Mouse (Mus musculus) forebrain, embryonic 16.5 days (tissue): Measurements from ENCODE around the gene Med16. TPM values are rescaled to one million over a fixed set of nuclear protein-coding genes. Genes with fewer than 3 reads are reported as not detected.
"Not testable (repeated sequence)": the region's sequence is repeated elsewhere in the genome, so short reads cannot be mapped to it uniquely, and the experiment has no call there.

Experiments used
- ATAC-seq: fragments of 200-750 bp; cut with Nextera tagmentation; 2 replicates; pipeline ENCODE4 v1.8.0; 2017; ENCODE audit warnings: mild to moderate bottlenecking, moderate library complexity
- H3K27ac ChIP-seq: fragments of 300-500 bp; sonication (generic); 2 replicates; pipeline ENCODE4 v1.5.1; 2014; ENCODE audit warnings: low read length, control low read depth
- H3K27me3 ChIP-seq: fragments of 300-500 bp; sonication (generic); replicated peaks from 2 replicates; pipeline ENCODE4 v1.6.1; 2014; ENCODE audit warnings: low read length; ENCODE audit not compliant: control insufficient read depth, insufficient read depth
- H3K36me3 ChIP-seq: fragments of 300-500 bp; sonication (generic); 2 replicates; pipeline ENCODE4 v1.6.1; 2014; ENCODE audit not compliant: control insufficient read depth, insufficient read depth
- H3K4me1 ChIP-seq: fragments of 300-500 bp; sonication (generic); replicated peaks from 2 replicates; pipeline ENCODE4 v1.6.1; 2014; ENCODE audit warnings: low read length; ENCODE audit not compliant: control insufficient read depth, insufficient read depth
- H3K4me2 ChIP-seq: fragments of 300-500 bp; sonication (generic); 2 replicates; pipeline ENCODE4 v1.6.1; 2014; ENCODE audit warnings: mild to moderate bottlenecking, low read length, control low read depth
- H3K4me3 ChIP-seq: fragments of 300-500 bp; sonication (generic); replicated peaks from 2 replicates; pipeline ENCODE4 v1.5.1; 2014; ENCODE audit warnings: mild to moderate bottlenecking, low read length, control low read depth
- H3K9ac ChIP-seq: fragments of 300-500 bp; sonication (generic); replicated peaks from 2 replicates; pipeline ENCODE4 v1.6.1; 2014; ENCODE audit warnings: low read depth, low read length, control low read depth
- H3K9me3 ChIP-seq: fragments of 300-500 bp; sonication (generic); 2 replicates; pipeline ENCODE4 v1.6.1; 2016; ENCODE audit warnings: low read length; ENCODE audit not compliant: control insufficient read depth
- WGBS: fragments of 180-500 bp; shearing (Covaris S2); extraction: QIAGEN DNeasy Blood & Tissue Kit; methylation state at CpG from one replicate; pipeline ENCODE4 v1.1.7; 2014; 5-methylcytosine and 5-hydroxymethylcytosine counted together
- polyA plus RNA-seq: library from polyadenylated mRNA; unstranded; fragments of >200 nt; fragmentation: Nextera tagmentation; extraction: Ambion mirVana; gene quantifications from 2 replicates; pipeline ENCODE4 v1.2.1, GENCODE M21; 2015

Med16 gene
- polyA plus RNA-seq, 1 experiment from 2014 or later: 54.0 TPM

- Histone ChIP-seq H3K4me2 (no peak overlapping the region), H3K4me1 (peaks cover 13% of the 10 kb centered on the region), H3K9ac (no peak overlapping the region), H3K36me3 (peaks cover 13% of the 10 kb centered on the region), H3K27me3 (no peaks in the 10 kb centered on the region), H3K27ac (no peak overlapping the region), H3K4me3 (no peak overlapping the region), H3K9me3 (no peaks in the 10 kb centered on the region)
- 84% methylated on average over 13 of the region's 13 CpGs for WGBS
- ATAC-seq: no peak
Observed at GRCm38 (mm10) chr10:79896814-79897213, 11.9 kb downstream of the Med16 start.

GRCm38 (mm10) chr10:79896306-79896705 is 12.4 kb downstream of the Med16 start:
- Histone ChIP-seq H3K27me3 (no peaks in the 10 kb centered on the region), H3K4me2 (no peak overlapping the region), H3K27ac (no peak overlapping the region), H3K4me1 (peaks cover 10% of the 10 kb centered on the region), H3K4me3 (no peak overlapping the region), H3K36me3 (peaks cover 13% of the 10 kb centered on the region), H3K9me3 (no peaks in the 10 kb centered on the region), H3K9ac (no peak overlapping the region)
- WGBS: 91% methylated on average over 16 of the region's 16 CpGs
- ATAC-seq: no peak

- 44% methylated on average over 22 of the region's 22 CpGs for WGBS
- peak; percentile 69 for ATAC-seq
- H3K4me3 ChIP-seq, H3K4me2 ChIP-seq, H3K9me3 ChIP-seq, H3K27ac ChIP-seq, H3K4me1 ChIP-seq, H3K9ac ChIP-seq, H3K36me3 ChIP-seq, H3K27me3 ChIP-seq: not testable (repeated sequence)
Observed at GRCm38 (mm10) chr10:79892451-79893118, 16.1 kb downstream of the Med16 start.

GRCm38 (mm10) chr10:79890670-79891069 is 18.1 kb downstream of the Med16 start, which contains the start of gene Cfd:
TSS of gene Cfd (plus strand) at chr10:79890853.
- 35% methylated on average over 5 of the region's 5 CpGs for WGBS
- no peaks in the 10 kb centered on the region for H3K9me3 ChIP-seq
- H3K4me2 ChIP-seq: no peak within 1 kb of the TSS
- H3K9ac ChIP-seq: no peak within 1 kb of the TSS
- 0 out of 2 replicates have a peak, but pooled peaks cover 2% of the 10 kb centered on the region for H3K36me3 ChIP-seq
- no peak for ATAC-seq
- H3K27me3 ChIP-seq: no peaks in the 10 kb centered on the region
- no peak within 1 kb of the TSS for H3K27ac ChIP-seq
- H3K4me1 ChIP-seq: no peaks in the 10 kb centered on the region
- H3K4me3 ChIP-seq: no peak within 1 kb of the TSS

- H3K4me1 ChIP-seq: no peaks in the 10 kb centered on the region
- H3K36me3 ChIP-seq: no peaks in the 10 kb centered on the region
- no peak overlapping the region for H3K9ac ChIP-seq
- no peaks in the 10 kb centered on the region for H3K27me3 ChIP-seq
- WGBS: 81% methylated on average over 2 of the region's 2 CpGs
- no peak overlapping the region for H3K4me2 ChIP-seq
- ATAC-seq: no peak
- H3K27ac ChIP-seq: no peak overlapping the region
- H3K9me3 ChIP-seq: no peaks in the 10 kb centered on the region
- no peak overlapping the region for H3K4me3 ChIP-seq
Observed at GRCm38 (mm10) chr10:79889386-79889785, 19.3 kb downstream of the Med16 start.

GRCm38 (mm10) chr10:79886611-79887010 is 22.1 kb downstream of the Med16 start:
- Histone ChIP-seq H3K9ac (no peak overlapping the region), H3K27me3 (no peaks in the 10 kb centered on the region; the same call in 1 of the 2 replicates), H3K4me2 (no peak overlapping the region), H3K9me3 (no peaks in the 10 kb centered on the region), H3K27ac (no peak overlapping the region), H3K36me3 (no peaks in the 10 kb centered on the region), H3K4me3 (no peak overlapping the region), H3K4me1 (peaks cover 4% of the 10 kb centered on the region; the same call in 1 of the 2 replicates)
- ATAC-seq: no peak
- WGBS: 82% methylated on average over 8 of the region's 8 CpGs

GRCm38 (mm10) chr10:79886054-79886453 is 22.7 kb downstream of the Med16 start, which contains the start of gene Elane:
TSS of gene Elane (plus strand) at chr10:79886247.
- Histone ChIP-seq H3K9me3 (no peaks in the 10 kb centered on the region), H3K4me1 (peaks cover 4% of the 10 kb centered on the region; the same call in 1 of the 2 replicates), H3K4me2 (no peak within 1 kb of the TSS), H3K4me3 (no peak within 1 kb of the TSS), H3K27me3 (no peaks in the 10 kb centered on the region; the same call in 1 of the 2 replicates), H3K9ac (no peak within 1 kb of the TSS), H3K27ac (no peak within 1 kb of the TSS), H3K36me3 (no peaks in the 10 kb centered on the region)
- no peak for ATAC-seq
- 86% methylated on average over 6 of the region's 6 CpGs for WGBS

GRCm38 (mm10) chr10:79884938-79885337 is 23.8 kb downstream of the Med16 start:
- ATAC-seq, H3K9me3 ChIP-seq, H3K4me3 ChIP-seq, H3K9ac ChIP-seq, H3K27me3 ChIP-seq, H3K36me3 ChIP-seq, H3K4me1 ChIP-seq, H3K4me2 ChIP-seq, H3K27ac ChIP-seq: not testable (repeated sequence)
- WGBS: 73% methylated on average over 2 of the region's 3 CpGs

- Histone ChIP-seq H3K9me3 (no peaks in the 10 kb centered on the region), H3K4me1 (peaks cover 4% of the 10 kb centered on the region; the same call in 1 of the 2 replicates), H3K9ac (no peak overlapping the region), H3K4me2 (no peak overlapping the region), H3K36me3 (no peaks in the 10 kb centered on the region), H3K4me3 (no peak overlapping the region), H3K27ac (no peak overlapping the region), H3K27me3 (peaks cover 6% of the 10 kb centered on the region; the same call in 1 of the 2 replicates)
- 45% methylated on average over 4 of the region's 4 CpGs for WGBS
- ATAC-seq: no peak
Observed at GRCm38 (mm10) chr10:79884446-79884845, 24.3 kb downstream of the Med16 start.
